Mouse (Mus musculus) layer of hippocampus, adult 8-10 months (tissue): Measurements from ENCODE around the gene Lrrc66. TPM values are rescaled to one million over a fixed set of nuclear protein-coding genes. Genes with fewer than 3 reads are reported as not detected.
"Not testable (repeated sequence)": the region's sequence is repeated elsewhere in the genome, so short reads cannot be mapped to it uniquely, and the experiment has no call there.

Source experiments
- DNase-seq, 2 experiments: peaks; one replicate each; pipeline ENCODE4 v3.0.0; 2022; ENCODE audit warnings: low spot score in 2 of 2
- total RNA-seq, 4 experiments: library from RNA; stranded (reverse); gene quantifications; 2 replicates each; pipeline ENCODE4 v1.2.4; 2022

Lrrc66 gene
- total RNA-seq, 4 experiments from 2014 or later = 0.27 TPM; not detected in 3

- no peak for DNase-seq
Measured at GRCm38 (mm10) chr5:73613296-73613695, 19.0 kb downstream of the Lrrc66 start.

DNA sequence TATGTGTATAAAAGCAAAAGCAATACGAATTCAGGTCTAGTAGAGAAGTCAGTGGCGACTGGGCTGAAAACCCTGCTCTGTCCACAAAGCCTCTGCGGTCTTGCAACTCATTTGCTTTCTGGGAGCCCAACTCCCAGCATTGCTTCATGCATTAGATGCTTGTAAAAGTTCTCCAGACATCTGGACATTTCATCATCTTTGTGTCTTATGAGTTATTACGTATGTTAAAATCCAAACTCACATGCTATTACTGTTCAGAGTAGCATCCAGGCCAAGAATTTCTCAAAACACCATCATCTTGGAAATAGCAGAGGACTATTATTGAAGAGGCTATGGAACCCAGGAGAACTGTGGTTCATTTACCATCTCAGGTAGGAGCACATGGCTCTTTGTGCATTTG lies 21.3 kb downstream of the Lrrc66 start:
- DNase-seq = no peak

GRCm38 (mm10) chr5:73604964-73605363 lies 27.4 kb downstream of the Lrrc66 start:
- no peak for DNase-seq

DNA sequence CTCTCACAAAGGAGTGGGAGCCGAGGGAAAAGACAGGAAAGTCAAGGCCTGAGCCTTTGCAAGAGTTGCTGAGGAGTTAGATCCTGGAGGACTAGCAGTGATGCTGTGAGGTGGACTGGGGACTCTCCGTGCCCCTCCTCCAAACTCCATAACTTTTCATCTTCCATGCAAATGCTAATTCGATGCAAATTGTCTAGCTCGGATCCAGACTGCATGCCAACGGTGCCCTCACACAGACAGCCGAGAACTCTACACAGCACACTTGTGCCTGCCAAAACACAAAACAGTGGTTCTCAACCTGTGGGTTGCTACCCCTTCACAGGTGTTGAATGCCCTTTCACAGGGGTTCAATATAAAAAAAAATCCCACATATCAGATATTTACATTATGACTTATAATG lies 27.8 kb downstream of the Lrrc66 start:
- no peak for DNase-seq

DNA sequence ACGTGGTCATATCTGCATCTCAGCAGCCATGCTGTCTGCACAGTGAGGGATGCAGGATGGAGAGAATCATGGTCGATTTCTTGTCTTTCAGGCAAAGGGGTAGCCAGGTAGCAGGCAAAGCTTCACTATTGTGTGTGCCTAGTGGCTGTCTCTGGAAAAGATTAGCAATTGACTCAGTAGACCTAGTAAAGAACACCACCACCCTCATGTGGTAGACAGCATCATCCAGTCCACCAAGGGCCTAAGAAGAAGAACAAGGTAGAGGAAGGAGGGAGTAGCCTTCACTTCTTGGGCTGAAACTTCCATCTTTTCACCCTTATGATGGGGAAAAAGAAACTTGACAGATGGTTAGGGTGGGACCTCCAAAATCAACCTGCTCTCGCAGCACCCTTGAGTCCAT lies 29.5 kb downstream of the Lrrc66 start:
- DNase-seq = no peak

DNA sequence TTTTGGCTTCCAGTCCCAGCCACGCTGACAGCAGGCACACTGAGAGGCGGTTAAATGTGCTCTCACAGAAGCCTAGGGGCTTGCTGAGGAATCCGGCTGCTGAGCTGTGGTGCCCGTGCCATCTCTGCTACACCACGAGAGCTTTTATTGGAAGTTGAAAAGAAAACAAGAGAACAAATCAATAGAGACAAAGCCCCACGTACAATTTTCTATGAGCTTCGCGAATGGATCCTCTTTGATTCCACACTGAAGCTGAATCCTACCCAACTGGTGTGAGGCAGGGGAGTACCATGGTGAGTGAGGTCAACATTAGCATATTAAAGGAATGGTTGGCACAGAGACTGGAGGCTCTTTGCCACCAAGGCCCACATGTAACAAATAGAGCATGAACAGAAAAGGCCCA lies 31.0 kb downstream of the Lrrc66 start:
- DNase-seq = peak; percentile 22 to 37

DNA sequence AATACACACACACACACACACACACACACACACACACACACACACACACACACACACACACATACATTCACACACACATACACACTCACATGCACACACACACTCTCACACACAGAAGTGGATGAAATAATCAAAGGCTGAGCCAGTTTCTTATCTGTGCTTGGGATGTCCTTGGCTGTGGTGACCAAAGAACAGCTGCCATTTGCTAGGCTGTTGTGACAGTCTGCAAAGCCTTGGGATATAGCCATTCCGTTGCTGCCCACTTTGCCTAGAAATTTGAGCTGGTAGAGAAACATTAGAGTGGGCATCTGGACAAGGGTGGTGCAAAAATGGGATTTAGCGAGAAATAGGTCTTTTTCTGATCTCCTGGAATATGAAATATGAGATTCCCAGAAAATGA lies 32.3 kb downstream of the Lrrc66 start:
- no peak for DNase-seq

DNA sequence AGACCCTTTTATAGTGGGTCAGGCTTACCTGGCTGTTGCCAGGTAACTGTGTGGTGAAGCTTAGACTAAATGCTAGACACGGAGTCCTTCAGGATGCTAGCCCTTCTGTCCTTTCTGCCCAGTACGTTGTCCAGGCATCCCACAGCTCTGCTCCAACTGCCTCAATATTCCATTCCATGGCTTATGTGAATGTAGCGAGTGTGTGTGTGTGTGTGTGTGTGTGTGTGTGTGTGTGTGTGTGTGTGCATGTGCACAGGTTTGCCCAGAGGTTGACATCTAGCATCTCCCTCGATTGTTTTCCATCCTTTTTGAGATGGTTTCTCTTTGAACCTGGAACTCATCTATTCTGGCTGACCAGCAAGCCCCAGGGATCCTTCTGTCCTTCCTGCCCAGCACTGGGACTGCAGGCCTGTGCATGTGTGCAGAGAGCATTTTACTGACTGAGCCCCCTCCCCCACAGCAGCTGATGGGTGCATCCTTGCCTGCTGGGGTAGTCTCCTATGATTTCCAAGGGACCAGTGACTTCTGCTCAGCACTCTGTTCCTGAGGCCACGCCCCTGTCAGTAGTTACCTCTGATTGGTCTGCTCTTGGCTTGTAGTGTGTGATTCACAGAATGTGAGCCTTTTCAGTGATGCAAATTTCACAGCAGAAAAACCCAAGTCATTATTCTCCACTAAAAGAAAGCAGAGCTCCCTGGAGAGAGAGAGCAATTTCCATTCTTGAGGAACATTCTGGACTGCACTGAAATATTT lies 33.2 kb downstream of the Lrrc66 start:
- DNase-seq = no peak

- no peak for DNase-seq
Measured at GRCm38 (mm10) chr5:73587119-73587518, 45.2 kb downstream of the Lrrc66 start.

- no peak for DNase-seq
Measured at GRCm38 (mm10) chr5:73586597-73586996, 45.7 kb downstream of the Lrrc66 start.

- DNase-seq = peak in 1 of 2 experiments; percentile 34
Measured at GRCm38 (mm10) chr5:73585212-73586115, 46.9 kb downstream of the Lrrc66 start.

DNA sequence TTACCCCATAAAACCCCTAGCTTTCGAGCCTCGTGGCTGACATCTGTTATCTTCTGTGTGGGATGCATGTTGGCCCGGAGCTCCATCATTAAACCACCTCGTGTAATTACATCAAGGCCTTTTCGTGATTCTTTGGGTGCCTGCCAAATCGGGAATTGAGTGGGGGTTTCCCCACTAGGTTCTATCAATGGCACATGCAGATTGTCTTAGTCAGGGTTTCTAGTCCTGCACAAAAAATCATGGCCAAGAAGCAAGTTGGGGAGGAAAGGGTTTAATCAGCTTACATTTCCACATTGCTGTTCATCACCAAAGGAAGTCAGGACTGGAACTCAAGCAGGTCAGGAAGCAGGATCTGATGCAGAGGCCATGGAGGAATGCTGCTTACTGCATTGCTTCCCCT lies 48.3 kb downstream of the Lrrc66 start:
- DNase-seq = not testable (repeated sequence)

DNA sequence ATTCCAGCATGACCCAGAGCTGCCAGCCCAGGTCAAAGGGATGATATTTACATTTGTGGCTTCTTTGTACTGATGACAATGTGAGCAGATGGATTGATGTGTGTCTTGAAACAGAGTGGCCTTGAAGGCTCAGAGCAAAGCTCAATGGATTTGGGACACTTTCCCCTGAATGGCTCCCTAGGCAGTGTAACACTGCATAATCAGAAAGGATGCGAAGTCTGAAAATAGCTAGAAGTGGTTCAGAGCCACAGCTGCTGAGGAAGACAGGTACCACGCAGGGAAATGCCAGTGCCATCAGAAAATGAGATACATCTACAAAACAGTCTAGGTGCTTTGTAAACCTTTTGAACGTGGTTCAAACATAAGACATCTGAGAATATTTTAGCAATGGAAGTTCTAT lies 54.2 kb downstream of the Lrrc66 start:
- DNase-seq = no peak

DNA sequence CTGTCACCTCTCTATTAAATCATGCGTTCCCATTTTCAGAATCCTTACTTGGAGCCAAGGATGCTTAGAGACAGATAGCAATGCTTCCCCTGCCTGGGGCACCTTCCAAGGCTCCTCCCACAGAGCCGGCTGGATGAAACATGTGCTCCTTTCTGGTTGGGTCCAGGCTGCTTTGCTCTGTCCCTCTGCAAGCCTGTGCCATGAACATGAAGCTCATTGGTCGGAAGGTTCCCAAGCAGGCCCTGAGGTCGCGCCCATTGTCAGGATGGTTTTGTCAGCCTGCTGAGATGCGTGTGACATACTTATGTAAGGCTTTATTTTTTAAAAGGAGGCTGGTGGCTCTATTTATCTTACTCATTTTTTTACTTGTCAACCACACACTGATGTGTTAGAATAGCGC lies 55.6 kb downstream of the Lrrc66 start:
- peak; percentile 33 to 48 for DNase-seq

GRCm38 (mm10) chr5:73574616-73575015 lies 57.7 kb downstream of the Lrrc66 start:
- no peak for DNase-seq

DNA sequence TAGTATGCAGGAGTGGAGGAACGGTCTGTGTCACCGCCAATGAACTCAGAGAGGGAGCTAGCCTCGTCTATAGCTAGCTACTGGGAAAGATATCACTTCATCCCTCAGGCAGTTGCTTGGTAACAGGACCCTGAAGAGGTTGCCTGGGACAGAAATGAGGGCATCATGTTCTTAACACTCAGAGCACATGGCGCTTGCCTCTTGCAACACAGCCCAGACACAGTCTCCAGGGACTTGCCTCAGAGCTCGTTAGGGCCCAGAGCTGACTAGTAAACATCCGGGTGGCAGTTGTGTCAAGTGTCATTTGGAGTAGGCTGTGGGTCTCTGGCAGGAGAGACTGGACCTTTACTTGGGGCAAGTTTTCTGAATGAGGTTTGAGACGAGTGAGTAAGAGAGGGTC lies 58.5 kb downstream of the Lrrc66 start:
- peak in 1 of 2 experiments; percentile 1 for DNase-seq

- no peak for DNase-seq
Measured at GRCm38 (mm10) chr5:73572846-73573245, 59.5 kb downstream of the Lrrc66 start.

GRCm38 (mm10) chr5:73571395-73572156 lies 60.8 kb downstream of the Lrrc66 start:
- no peak for DNase-seq

- DNase-seq = no peak
Measured at GRCm38 (mm10) chr5:73569181-73569580, 63.1 kb downstream of the Lrrc66 start.

- DNase-seq = no peak
Measured at GRCm38 (mm10) chr5:73566892-73567291, 65.4 kb downstream of the Lrrc66 start.

DNA sequence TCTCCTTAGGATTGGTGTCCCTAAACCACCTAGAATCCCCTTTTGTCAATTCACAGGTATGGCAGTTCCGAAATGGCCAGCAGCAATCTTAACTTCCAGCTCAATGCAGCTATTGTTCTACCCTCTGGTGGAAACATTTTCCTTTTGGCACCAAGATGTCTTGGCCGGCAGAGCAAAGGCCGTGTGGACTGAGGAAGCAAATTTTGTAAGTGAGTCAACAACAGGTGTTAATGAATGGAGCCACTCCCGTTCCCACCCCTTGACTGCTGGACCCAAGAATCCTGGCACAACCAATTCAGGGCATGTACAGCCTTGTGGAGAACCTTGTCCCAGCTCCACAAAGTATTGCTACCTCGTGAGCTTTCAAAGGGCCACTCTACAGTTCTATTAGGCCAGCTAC lies 66.2 kb downstream of the Lrrc66 start:
- DNase-seq = no peak

GRCm38 (mm10) chr5:73564038-73564437 lies 68.3 kb downstream of the Lrrc66 start:
- no peak for DNase-seq
